Mouse (Mus musculus) midbrain, embryonic 10.5 days (tissue): Measurements from ENCODE around the gene Slc6a12. TPM values are rescaled to one million over a fixed set of nuclear protein-coding genes. Genes with fewer than 3 reads are reported as not detected.

Experiments used
- DNase-seq: peaks from one replicate; pipeline ENCODE4 v3.0.0-alpha.2; 2017; ENCODE audit warnings: low spot score
- H3K27ac ChIP-seq: fragments of 300-500 bp; sonication (generic); replicated peaks from 2 replicates; pipeline ENCODE4 v1.5.1; 2016; ENCODE audit warnings: mild to moderate bottlenecking
- H3K27me3 ChIP-seq: fragments of 300-500 bp; sonication (generic); 2 replicates; pipeline ENCODE4 v1.6.1; 2016; ENCODE audit warnings: low read depth, mild to moderate bottlenecking; ENCODE audit not compliant: poor library complexity, severe bottlenecking
- H3K36me3 ChIP-seq: fragments of 300-500 bp; sonication (generic); 2 replicates; pipeline ENCODE4 v1.6.1; 2016; ENCODE audit warnings: mild to moderate bottlenecking, moderate library complexity
- H3K4me1 ChIP-seq: fragments of 300-500 bp; sonication (generic); 2 replicates; pipeline ENCODE4 v1.6.1; 2016
- H3K4me3 ChIP-seq: fragments of 300-500 bp; sonication (generic); 2 replicates; pipeline ENCODE4 v1.5.1; 2016; ENCODE audit warnings: mild to moderate bottlenecking, moderate library complexity
- H3K9me3 ChIP-seq: fragments of 300-500 bp; sonication (generic); replicated peaks from 2 replicates; pipeline ENCODE4 v1.6.1; 2016; ENCODE audit warnings: mild to moderate bottlenecking
- WGBS: fragments of 180-500 bp; shearing (Covaris S2); methylation state at CpG from one replicate; pipeline ENCODE4 v1.1.7; 2016; 5-methylcytosine and 5-hydroxymethylcytosine counted together
- polyA plus RNA-seq: library from polyadenylated mRNA; unstranded; fragments of >200 nt; fragmentation: Nextera tagmentation; extraction: Ambion mirVana; gene quantifications from 2 replicates; pipeline ENCODE4 v1.2.1, GENCODE M21; 2016

The Slc6a12 gene
- polyA plus RNA-seq, 1 experiment from 2014 or later: not detected

- Histone ChIP-seq H3K4me3 (no peak overlapping the region), H3K36me3 (no peaks in the 10 kb centered on the region), H3K9me3 (no peaks in the 10 kb centered on the region), H3K27ac (peak overlapping the region; percentile 49; the same call in 1 of the 2 replicates), H3K27me3 (peaks cover 16% of the 10 kb centered on the region; the same call in 1 of the 2 replicates), H3K4me1 (peaks cover 36% of the 10 kb centered on the region)
- WGBS: 62% methylated on average over 10 of the region's 10 CpGs
- no peak for DNase-seq
Measured at GRCm38 (mm10) chr6:121326486-121327069, 16.3 kb upstream of the Slc6a12 start.

GRCm38 (mm10) chr6:121328417-121328884 lies 14.4 kb upstream of the Slc6a12 start:
- no peak overlapping the region for H3K4me3 ChIP-seq
- no peak for DNase-seq
- H3K27me3 ChIP-seq: peaks cover 16% of the 10 kb centered on the region; the same call in 1 of the 2 replicates
- no peaks in the 10 kb centered on the region for H3K9me3 ChIP-seq
- H3K36me3 ChIP-seq: no peaks in the 10 kb centered on the region
- 60% methylated on average over 9 of the region's 9 CpGs for WGBS
- no peak overlapping the region for H3K27ac ChIP-seq
- peaks cover 36% of the 10 kb centered on the region for H3K4me1 ChIP-seq

GRCm38 (mm10) chr6:121329848-121330508 lies 12.9 kb upstream of the Slc6a12 start:
- H3K9me3 ChIP-seq: no peaks in the 10 kb centered on the region
- H3K4me3 ChIP-seq: no peak overlapping the region
- DNase-seq: peak; percentile 64
- 11% methylated on average over 10 of the region's 10 CpGs for WGBS
- peaks cover 36% of the 10 kb centered on the region for H3K4me1 ChIP-seq
- H3K36me3 ChIP-seq: no peaks in the 10 kb centered on the region
- peaks cover 16% of the 10 kb centered on the region; the same call in 1 of the 2 replicates for H3K27me3 ChIP-seq
- peak overlapping the region; percentile 74 for H3K27ac ChIP-seq

GRCm38 (mm10) chr6:121335841-121336240 lies 7.0 kb upstream of the Slc6a12 start:
- DNase-seq: no peak
- 92% methylated on average over 9 of the region's 9 CpGs for WGBS
- H3K4me1 ChIP-seq: peaks cover 11% of the 10 kb centered on the region
- H3K27ac ChIP-seq: no peak overlapping the region
- H3K36me3 ChIP-seq: no peaks in the 10 kb centered on the region
- no peak overlapping the region for H3K4me3 ChIP-seq
- H3K9me3 ChIP-seq: no peaks in the 10 kb centered on the region
- peaks cover 7% of the 10 kb centered on the region; the same call in 1 of the 2 replicates for H3K27me3 ChIP-seq

- no peak overlapping the region for H3K27ac ChIP-seq
- WGBS: 79% methylated on average over 8 of the region's 8 CpGs
- DNase-seq: no peak
- H3K9me3 ChIP-seq: no peaks in the 10 kb centered on the region
- no peaks in the 10 kb centered on the region for H3K27me3 ChIP-seq
- H3K4me1 ChIP-seq: peaks cover 11% of the 10 kb centered on the region
- no peak overlapping the region for H3K4me3 ChIP-seq
- no peaks in the 10 kb centered on the region for H3K36me3 ChIP-seq
Measured at GRCm38 (mm10) chr6:121336558-121336957, 6.3 kb upstream of the Slc6a12 start.

GRCm38 (mm10) chr6:121337229-121337628 lies 5.6 kb upstream of the Slc6a12 start:
- Histone ChIP-seq H3K4me3 (no peak overlapping the region), H3K27me3 (peaks cover 2% of the 10 kb centered on the region; the same call in 1 of the 2 replicates), H3K27ac (no peak overlapping the region), H3K36me3 (no peaks in the 10 kb centered on the region), H3K4me1 (peaks cover 11% of the 10 kb centered on the region), H3K9me3 (no peaks in the 10 kb centered on the region)
- WGBS: 92% methylated on average over 9 of the region's 9 CpGs
- no peak for DNase-seq

GRCm38 (mm10) chr6:121337770-121338518 lies 4.9 kb upstream of the Slc6a12 start:
- peaks cover 13% of the 10 kb centered on the region for H3K4me1 ChIP-seq
- H3K27ac ChIP-seq: no peak overlapping the region
- peak; percentile 87 for DNase-seq
- H3K36me3 ChIP-seq: no peaks in the 10 kb centered on the region
- no peak overlapping the region for H3K4me3 ChIP-seq
- H3K9me3 ChIP-seq: no peaks in the 10 kb centered on the region
- WGBS: 31% methylated on average over 3 of the region's 3 CpGs
- H3K27me3 ChIP-seq: peaks cover 9% of the 10 kb centered on the region

- H3K9me3 ChIP-seq: no peaks in the 10 kb centered on the region
- peaks cover 14% of the 10 kb centered on the region for H3K27me3 ChIP-seq
- peaks cover 19% of the 10 kb centered on the region for H3K4me1 ChIP-seq
- no peak for DNase-seq
- H3K27ac ChIP-seq: no peak overlapping the region
- H3K36me3 ChIP-seq: no peaks in the 10 kb centered on the region
- 55% methylated on average over 4 of the region's 4 CpGs for WGBS
- H3K4me3 ChIP-seq: no peak overlapping the region
Measured at GRCm38 (mm10) chr6:121338519-121338896, 4.4 kb upstream of the Slc6a12 start.

GRCm38 (mm10) chr6:121341650-121342049 lies 1.2 kb upstream of the Slc6a12 start:
- Histone ChIP-seq H3K27ac (no peak overlapping the region), H3K4me3 (no peak overlapping the region), H3K36me3 (no peaks in the 10 kb centered on the region), H3K27me3 (peaks cover 14% of the 10 kb centered on the region), H3K9me3 (no peaks in the 10 kb centered on the region), H3K4me1 (peaks cover 34% of the 10 kb centered on the region)
- DNase-seq: no peak
- 90% methylated on average over 6 of the region's 6 CpGs for WGBS

- 69% methylated on average over 6 of the region's 6 CpGs for WGBS
- Histone ChIP-seq H3K9me3 (no peaks in the 10 kb centered on the region), H3K36me3 (no peaks in the 10 kb centered on the region), H3K4me1 (peaks cover 29% of the 10 kb centered on the region), H3K27ac (no peak overlapping the region), H3K4me3 (no peak overlapping the region), H3K27me3 (peaks cover 14% of the 10 kb centered on the region)
- no peak for DNase-seq
Measured at GRCm38 (mm10) chr6:121343771-121344123, 871 bp downstream of the Slc6a12 start.

- no peaks in the 10 kb centered on the region for H3K36me3 ChIP-seq
- H3K4me3 ChIP-seq: no peak overlapping the region
- DNase-seq: no peak
- WGBS: 69% methylated on average over 5 of the region's 5 CpGs
- peaks cover 29% of the 10 kb centered on the region for H3K4me1 ChIP-seq
- H3K27me3 ChIP-seq: peaks cover 14% of the 10 kb centered on the region
- no peaks in the 10 kb centered on the region for H3K9me3 ChIP-seq
- H3K27ac ChIP-seq: no peak overlapping the region
Measured at GRCm38 (mm10) chr6:121344329-121344728, 1.5 kb downstream of the Slc6a12 start.

- H3K4me1 ChIP-seq: peaks cover 29% of the 10 kb centered on the region
- H3K9me3 ChIP-seq: no peaks in the 10 kb centered on the region
- H3K27ac ChIP-seq: no peak overlapping the region
- WGBS: 52% methylated on average over 8 of the region's 8 CpGs
- H3K27me3 ChIP-seq: peaks cover 14% of the 10 kb centered on the region
- H3K36me3 ChIP-seq: no peaks in the 10 kb centered on the region
- DNase-seq: no peak
- no peak overlapping the region for H3K4me3 ChIP-seq
Measured at GRCm38 (mm10) chr6:121346428-121346827, 3.6 kb downstream of the Slc6a12 start.

GRCm38 (mm10) chr6:121352276-121352675 lies 9.4 kb downstream of the Slc6a12 start:
- H3K36me3 ChIP-seq: no peaks in the 10 kb centered on the region
- 23% methylated on average over 2 of the region's 2 CpGs for WGBS

More at GRCm38 (mm10) chr6:121352276-121352675, 9.4 kb downstream of the Slc6a12 start:
- no peak for DNase-seq
- Histone ChIP-seq H3K9me3 (no peaks in the 10 kb centered on the region), H3K27ac (no peak overlapping the region), H3K4me3 (no peak overlapping the region), H3K4me1 (peaks cover 13% of the 10 kb centered on the region), H3K27me3 (no peaks in the 10 kb centered on the region)
